Mouse (Mus musculus): ENCODE results near the gene Cdca4. TPM values are rescaled to one million over a fixed set of nuclear protein-coding genes. Genes with fewer than 3 reads are reported as not detected.
A peak's percentile ranks its signal among the peaks of the same experiment; 100 is the strongest.
"Not testable (repeated sequence)": the region's sequence is repeated elsewhere in the genome, so short reads cannot be mapped to it uniquely, and the experiment has no call there.

Cdca4 gene
- polyA plus RNA-seq, 1 experiment from 2014 or later = 30.3 TPM

- Histone ChIP-seq H3K4me1 (peaks cover 19% of the 10 kb centered on the region), H3K9me3 (replicated peaks) (no peaks in the 10 kb centered on the region), H3K4me2 (no peak overlapping the region), H3K27ac (replicated peaks) (no peak overlapping the region), H3K36me3 (peaks cover 45% of the 10 kb centered on the region), H3K27me3 (replicated peaks) (no peaks in the 10 kb centered on the region), H3K4me3 (replicated peaks) (no peak overlapping the region), H3K9ac (replicated peaks) (no peak overlapping the region)
- ATAC-seq (ENCODE audit: low FRiP score) = no peak
- WGBS = 94% methylated on average over 8 of the region's 8 CpGs
These were observed 10.1 kb downstream of the Cdca4 start for GRCm38 (mm10) chr12:112819057-112819662.

GRCm38 (mm10) chr12:112816866-112817265, 12.4 kb downstream of the Cdca4 start:
- H3K9me3 ChIP-seq (replicated peaks); H3K4me3 ChIP-seq (replicated peaks); ATAC-seq (ENCODE audit: low FRiP score); H3K9ac ChIP-seq (replicated peaks); H3K4me1 ChIP-seq; H3K27me3 ChIP-seq (replicated peaks); H3K27ac ChIP-seq (replicated peaks); H3K4me2 ChIP-seq: not testable (repeated sequence)
- 88% methylated on average over 7 of the region's 7 CpGs for WGBS
- peaks cover 59% of the 10 kb centered on the region for H3K36me3 ChIP-seq

GRCm38 (mm10) chr12:112816294-112816693, 12.9 kb downstream of the Cdca4 start:
- H3K4me3 ChIP-seq (replicated peaks) = no peak overlapping the region
- no peak overlapping the region for H3K27ac ChIP-seq (replicated peaks)
- H3K4me2 ChIP-seq = no peak overlapping the region
- H3K4me1 ChIP-seq = 0 out of 2 replicates have a peak, but pooled peaks cover 4% of the 10 kb centered on the region
- WGBS = 50% methylated on average over 4 of the region's 4 CpGs
- H3K27me3 ChIP-seq (replicated peaks) = no peaks in the 10 kb centered on the region
- ATAC-seq (ENCODE audit: low FRiP score) = no peak
- no peaks in the 10 kb centered on the region for H3K9me3 ChIP-seq (replicated peaks)
- peaks cover 57% of the 10 kb centered on the region for H3K36me3 ChIP-seq
- no peak overlapping the region for H3K9ac ChIP-seq (replicated peaks)

GRCm38 (mm10) chr12:112814682-112815470, 14.3 kb downstream of the Cdca4 start:
- 76% methylated on average over 14 of the region's 14 CpGs for WGBS
- peaks cover 13% of the 10 kb centered on the region for H3K4me1 ChIP-seq
- H3K4me3 ChIP-seq (replicated peaks) = no peak overlapping the region
- peaks cover 45% of the 10 kb centered on the region for H3K36me3 ChIP-seq
- no peak overlapping the region for H3K9ac ChIP-seq (replicated peaks)
- no peak overlapping the region for H3K4me2 ChIP-seq
- H3K27me3 ChIP-seq (replicated peaks) = no peaks in the 10 kb centered on the region
- H3K9me3 ChIP-seq (replicated peaks) = no peaks in the 10 kb centered on the region
- H3K27ac ChIP-seq (replicated peaks) = no peak overlapping the region
- no peak for ATAC-seq (ENCODE audit: low FRiP score)

GRCm38 (mm10) chr12:112813370-112813769, 15.9 kb downstream of the Cdca4 start:
- 94% methylated on average over 7 of the region's 7 CpGs for WGBS
- Histone ChIP-seq H3K9me3 (replicated peaks) (no peaks in the 10 kb centered on the region), H3K4me3 (replicated peaks) (no peak overlapping the region), H3K27ac (replicated peaks) (no peak overlapping the region), H3K27me3 (replicated peaks) (no peaks in the 10 kb centered on the region), H3K4me2 (no peak overlapping the region), H3K9ac (replicated peaks) (no peak overlapping the region), H3K4me1 (peaks cover 23% of the 10 kb centered on the region), H3K36me3 (peaks cover 32% of the 10 kb centered on the region)
- ATAC-seq (ENCODE audit: low FRiP score) = no peak

- no peak for ATAC-seq (ENCODE audit: low FRiP score)
- Histone ChIP-seq H3K4me2 (peak overlapping the region; percentile 96), H3K9ac (replicated peaks) (peak overlapping the region; percentile 17; the same call in 1 of the 2 replicates), H3K27me3 (replicated peaks) (no peaks in the 10 kb centered on the region), H3K4me1 (peaks cover 30% of the 10 kb centered on the region), H3K27ac (replicated peaks) (no peak overlapping the region), H3K4me3 (replicated peaks) (peak overlapping the region; percentile 77; the same call in 1 of the 2 replicates), H3K36me3 (peaks cover 20% of the 10 kb centered on the region), H3K9me3 (replicated peaks) (no peaks in the 10 kb centered on the region)
- 69% methylated on average over 19 of the region's 19 CpGs for WGBS
These were observed 18.9 kb downstream of the Cdca4 start for GRCm38 (mm10) chr12:112810092-112810885.

GRCm38 (mm10) chr12:112809641-112810040, 19.6 kb downstream of the Cdca4 start:
- H3K27ac ChIP-seq (replicated peaks) = peak overlapping the region; percentile 86
- no peak for ATAC-seq (ENCODE audit: low FRiP score)
- H3K4me2 ChIP-seq = peak overlapping the region; percentile 96
- H3K27me3 ChIP-seq (replicated peaks) = 0 out of 2 replicates have a peak, but pooled peaks cover 4% of the 10 kb centered on the region
- WGBS = 29% methylated on average over 8 of the region's 8 CpGs
- peaks cover 30% of the 10 kb centered on the region for H3K4me1 ChIP-seq
- peaks cover 18% of the 10 kb centered on the region for H3K36me3 ChIP-seq
- H3K4me3 ChIP-seq (replicated peaks) = peak overlapping the region; percentile 77
- H3K9ac ChIP-seq (replicated peaks) = peak overlapping the region; percentile 70
- no peaks in the 10 kb centered on the region for H3K9me3 ChIP-seq (replicated peaks)

- WGBS = under 1% methylated on average over 64 of the region's 64 CpGs
- H3K36me3 ChIP-seq = peaks cover 11% of the 10 kb centered on the region
- peak within 1 kb of the TSS; percentile 77 for H3K4me3 ChIP-seq (replicated peaks)
- H3K4me2 ChIP-seq = peak within 1 kb of the TSS; percentile 96
- H3K9me3 ChIP-seq (replicated peaks) = no peaks in the 10 kb centered on the region
- 0 out of 2 replicates have a peak, but pooled peaks cover 4% of the 10 kb centered on the region for H3K27me3 ChIP-seq (replicated peaks)
- H3K9ac ChIP-seq (replicated peaks) = peak within 1 kb of the TSS; percentile 70
- peak within 1 kb of the TSS; percentile 86 for H3K27ac ChIP-seq (replicated peaks)
- ATAC-seq (ENCODE audit: low FRiP score) = peak; percentile 95
- H3K4me1 ChIP-seq = peaks cover 30% of the 10 kb centered on the region
These were observed 20.4 kb downstream of the Cdca4 start, which contains the start of gene Clba1 for GRCm38 (mm10) chr12:112808587-112809364. Clba1 (plus strand) TSS chr12:112808937.

GRCm38 (mm10) chr12:112808212-112808586, 21.0 kb downstream of the Cdca4 start:
- Histone ChIP-seq H3K36me3 (peaks cover 6% of the 10 kb centered on the region), H3K4me1 (peaks cover 31% of the 10 kb centered on the region), H3K9me3 (replicated peaks) (no peaks in the 10 kb centered on the region), H3K27me3 (replicated peaks) (0 out of 2 replicates have a peak, but pooled peaks cover 4% of the 10 kb centered on the region), H3K27ac (replicated peaks) (peak overlapping the region; percentile 86), H3K9ac (replicated peaks) (peak overlapping the region; percentile 53), H3K4me3 (replicated peaks) (peak overlapping the region; percentile 77), H3K4me2 (peak overlapping the region; percentile 96)
- 71% methylated on average over 5 of the region's 5 CpGs for WGBS
- peak; percentile 22 for ATAC-seq (ENCODE audit: low FRiP score)

GRCm38 (mm10) chr12:112807796-112808195, 21.4 kb downstream of the Cdca4 start:
- peak overlapping the region; percentile 96 for H3K4me2 ChIP-seq
- peak overlapping the region; percentile 77; the same call in 1 of the 2 replicates for H3K4me3 ChIP-seq (replicated peaks)
- H3K9ac ChIP-seq (replicated peaks) = peak overlapping the region; percentile 53; the same call in 1 of the 2 replicates

More at GRCm38 (mm10) chr12:112807796-112808195, 21.4 kb downstream of the Cdca4 start:
- 0 out of 2 replicates have a peak, but pooled peaks cover 4% of the 10 kb centered on the region for H3K27me3 ChIP-seq (replicated peaks)
- peaks cover 34% of the 10 kb centered on the region for H3K4me1 ChIP-seq
- ATAC-seq (ENCODE audit: low FRiP score) = no peak
- H3K9me3 ChIP-seq (replicated peaks) = no peaks in the 10 kb centered on the region
- WGBS = 76% methylated on average over 4 of the region's 4 CpGs
- peaks cover 5% of the 10 kb centered on the region for H3K36me3 ChIP-seq
- peak overlapping the region; percentile 86; the same call in 1 of the 2 replicates for H3K27ac ChIP-seq (replicated peaks)

All from neural tube, embryonic 15.5 days (tissue).